Mouse (Mus musculus) B cell, adult 62 days (primary cell): Measurements from ENCODE around the gene Hist1h2bl. TPM values are rescaled to one million over a fixed set of nuclear protein-coding genes. Genes with fewer than 3 reads are reported as not detected.

ENCODE experiments used
- total RNA-seq: library from RNA; stranded (reverse); gene quantifications from 4 replicates; pipeline ENCODE4 v1.2.4, GENCODE M21; 2023

Hist1h2bl gene
- 60.5 to 95.6 TPM (median 91.5 TPM) in 4 replicates for total RNA-seq

DNA sequence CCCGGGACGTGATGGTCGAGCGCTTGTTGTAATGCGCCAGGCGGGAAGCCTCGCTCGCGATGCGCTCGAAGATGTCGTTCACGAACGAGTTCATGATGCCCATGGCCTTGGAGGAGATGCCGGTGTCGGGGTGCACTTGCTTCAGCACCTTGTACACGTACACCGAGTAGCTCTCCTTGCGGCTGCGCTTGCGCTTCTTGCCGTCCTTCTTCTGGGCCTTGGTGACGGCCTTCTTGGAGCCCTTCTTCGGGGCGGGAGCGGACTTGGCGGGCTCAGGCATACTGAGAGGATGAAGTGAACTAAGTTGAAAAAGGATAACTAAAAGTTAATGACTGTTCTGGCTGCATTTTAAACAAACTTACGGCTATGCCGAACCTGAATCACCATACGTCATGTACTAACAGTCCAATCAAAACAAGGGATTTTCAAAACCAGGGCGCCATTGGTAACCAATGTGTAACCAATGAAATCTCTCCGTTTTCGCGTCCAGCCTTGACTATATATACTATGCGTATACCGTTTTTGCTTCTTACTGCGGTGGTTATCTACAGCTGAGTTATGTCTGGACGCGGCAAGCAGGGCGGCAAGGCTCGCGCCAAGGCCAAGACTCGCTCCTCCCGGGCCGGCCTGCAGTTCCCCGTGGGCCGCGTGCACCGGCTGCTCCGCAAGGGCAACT lies at the start of gene Hist1h2bl, which contains the start of gene Hist1h2ai:
Hist1h2bl (minus strand) TSS at position 280 of the 676 bp plus-strand sequence.
Hist1h2ai (plus strand) TSS at position 559 of the 676 bp plus-strand sequence.

DNA sequence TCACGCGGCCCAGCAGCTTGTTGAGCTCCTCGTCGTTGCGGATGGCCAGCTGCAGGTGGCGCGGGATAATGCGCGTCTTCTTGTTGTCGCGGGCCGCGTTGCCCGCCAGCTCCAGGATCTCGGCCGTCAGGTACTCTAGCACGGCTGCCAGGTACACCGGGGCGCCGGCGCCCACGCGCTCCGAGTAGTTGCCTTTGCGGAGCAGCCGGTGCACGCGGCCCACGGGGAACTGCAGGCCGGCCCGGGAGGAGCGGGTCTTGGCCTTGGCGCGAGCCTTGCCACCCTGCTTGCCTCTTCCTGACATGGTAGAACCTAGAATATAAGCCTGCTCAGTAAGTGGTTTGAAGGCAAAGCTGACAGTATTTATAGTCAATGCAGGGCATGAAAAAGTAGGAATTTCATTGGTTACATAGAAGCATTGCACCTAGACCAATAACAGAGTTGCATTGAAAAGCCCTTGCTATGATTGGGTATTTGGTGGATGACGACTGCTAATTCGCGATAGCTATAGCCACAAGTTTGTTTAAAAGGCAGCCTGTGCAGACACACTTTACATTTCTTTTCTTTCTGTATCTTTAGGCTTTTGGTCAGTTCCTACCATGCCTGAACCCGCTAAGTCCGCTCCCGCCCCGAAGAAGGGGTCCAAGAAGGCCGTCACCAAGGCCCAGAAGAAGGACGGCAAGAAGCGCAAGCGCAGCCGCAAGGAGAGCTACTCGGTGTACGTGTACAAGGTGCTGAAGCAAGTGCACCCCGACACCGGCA lies 37.8 kb upstream of the Hist1h2bl start, which contains the start of the genes Hist1h2ak and Hist1h2bn:
Hist1h2ak (minus strand) TSS at position 304 of the 762 bp plus-strand sequence.
Hist1h2bn (plus strand) TSS at position 600 of the 762 bp plus-strand sequence.

DNA sequence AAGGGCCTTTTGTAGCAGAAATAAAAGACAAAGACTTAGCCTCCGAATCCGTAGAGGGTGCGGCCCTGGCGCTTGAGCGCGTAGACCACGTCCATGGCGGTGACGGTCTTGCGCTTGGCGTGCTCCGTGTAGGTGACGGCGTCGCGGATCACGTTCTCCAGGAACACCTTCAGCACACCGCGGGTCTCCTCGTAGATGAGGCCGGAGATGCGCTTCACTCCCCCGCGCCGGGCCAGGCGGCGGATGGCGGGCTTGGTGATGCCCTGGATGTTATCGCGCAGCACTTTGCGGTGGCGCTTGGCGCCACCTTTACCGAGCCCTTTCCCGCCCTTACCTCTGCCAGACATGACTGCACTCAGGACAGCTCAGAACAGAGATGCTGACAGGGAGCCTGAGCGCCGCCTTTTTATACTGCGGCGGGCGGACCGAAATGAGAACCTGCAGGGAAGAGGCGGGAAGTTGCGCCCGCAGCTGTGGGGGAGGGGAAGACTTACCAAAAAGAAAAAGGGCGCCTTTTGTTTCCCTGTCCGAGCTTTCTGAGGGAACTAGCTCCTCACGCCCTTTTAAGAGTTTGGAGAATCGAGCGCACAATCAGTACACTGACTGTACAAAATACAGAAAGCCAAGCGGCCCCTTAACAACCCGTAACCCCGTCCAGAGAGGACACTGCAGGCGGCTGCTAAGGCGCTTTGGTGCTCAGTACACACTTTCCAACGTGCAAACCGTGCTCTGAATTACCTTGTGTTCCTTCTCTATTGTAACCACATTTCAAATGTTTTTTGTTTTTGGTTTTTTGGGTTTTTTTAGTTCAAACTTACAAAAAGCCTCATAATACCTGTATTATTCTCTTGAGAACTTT lies 34.4 kb upstream of the Hist1h2bl start, which contains the start of gene Hist1h4k:
Hist1h4k (minus strand) TSS at position 347 of the 859 bp plus-strand sequence.

DNA sequence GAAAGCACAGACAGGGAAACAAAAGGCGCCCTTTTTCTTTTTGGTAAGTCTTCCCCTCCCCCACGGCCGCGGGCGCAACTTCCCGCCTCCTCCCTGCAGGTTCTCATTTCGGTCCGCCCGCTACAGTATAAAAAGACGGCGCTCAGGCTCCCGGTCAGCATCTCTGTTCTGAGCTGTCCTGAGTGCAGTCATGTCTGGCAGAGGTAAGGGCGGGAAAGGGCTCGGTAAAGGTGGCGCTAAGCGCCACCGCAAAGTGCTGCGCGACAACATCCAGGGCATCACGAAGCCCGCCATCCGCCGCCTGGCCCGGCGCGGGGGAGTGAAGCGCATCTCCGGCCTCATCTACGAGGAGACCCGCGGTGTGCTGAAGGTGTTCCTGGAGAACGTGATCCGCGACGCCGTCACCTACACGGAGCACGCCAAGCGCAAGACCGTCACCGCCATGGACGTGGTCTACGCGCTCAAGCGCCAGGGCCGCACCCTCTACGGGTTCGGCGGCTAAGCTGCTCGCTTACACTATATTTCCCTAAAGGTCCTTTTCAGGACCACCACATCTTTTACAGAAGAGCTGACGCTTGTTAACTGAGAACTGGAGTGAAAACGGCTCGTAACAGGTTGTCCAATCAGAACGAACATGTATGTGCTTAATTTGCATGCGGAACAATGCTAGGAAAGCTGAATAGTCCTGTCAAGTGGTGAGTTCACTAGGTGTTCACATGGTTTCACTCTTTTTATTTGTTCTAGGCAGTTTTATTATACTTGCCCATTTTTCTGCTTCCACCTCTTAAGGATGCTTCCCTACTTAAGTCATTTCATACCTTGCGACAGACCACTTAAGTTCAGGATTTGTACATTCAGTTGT lies 19.2 kb upstream of the Hist1h2bl start, which contains the start of gene Hist1h4j:
Hist1h4j (plus strand) TSS at position 159 of the 862 bp plus-strand sequence.

DNA sequence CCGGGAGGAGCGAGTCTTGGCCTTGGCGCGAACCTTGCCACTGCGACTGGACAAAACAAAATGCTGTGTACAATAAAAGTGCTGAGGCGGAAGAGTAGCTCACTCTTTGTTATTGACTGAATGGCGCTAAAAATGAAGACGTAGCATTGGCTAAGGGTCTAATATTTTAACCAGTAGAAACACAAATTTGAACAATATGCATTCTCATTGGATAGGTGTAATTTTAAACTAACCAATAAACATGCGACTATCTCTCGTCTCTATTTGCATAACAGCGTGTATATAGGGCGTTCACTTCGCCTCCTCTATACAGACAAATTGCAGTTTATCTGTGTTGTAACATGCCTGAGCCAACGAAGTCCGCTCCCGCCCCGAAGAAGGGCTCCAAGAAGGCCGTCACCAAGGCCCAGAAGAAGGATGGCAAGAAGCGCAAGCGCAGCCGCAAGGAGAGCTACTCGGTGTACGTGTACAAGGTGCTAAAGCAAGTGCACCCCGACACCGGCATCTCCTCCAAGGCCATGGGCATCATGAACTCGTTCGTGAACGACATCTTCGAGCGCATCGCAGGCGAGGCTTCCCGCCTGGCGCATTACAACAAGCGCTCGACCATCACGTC lies 5.9 kb upstream of the Hist1h2bl start, which contains the start of gene Hist1h2bm:
Hist1h2bm (plus strand) TSS at position 288 of the 616 bp plus-strand sequence.

DNA sequence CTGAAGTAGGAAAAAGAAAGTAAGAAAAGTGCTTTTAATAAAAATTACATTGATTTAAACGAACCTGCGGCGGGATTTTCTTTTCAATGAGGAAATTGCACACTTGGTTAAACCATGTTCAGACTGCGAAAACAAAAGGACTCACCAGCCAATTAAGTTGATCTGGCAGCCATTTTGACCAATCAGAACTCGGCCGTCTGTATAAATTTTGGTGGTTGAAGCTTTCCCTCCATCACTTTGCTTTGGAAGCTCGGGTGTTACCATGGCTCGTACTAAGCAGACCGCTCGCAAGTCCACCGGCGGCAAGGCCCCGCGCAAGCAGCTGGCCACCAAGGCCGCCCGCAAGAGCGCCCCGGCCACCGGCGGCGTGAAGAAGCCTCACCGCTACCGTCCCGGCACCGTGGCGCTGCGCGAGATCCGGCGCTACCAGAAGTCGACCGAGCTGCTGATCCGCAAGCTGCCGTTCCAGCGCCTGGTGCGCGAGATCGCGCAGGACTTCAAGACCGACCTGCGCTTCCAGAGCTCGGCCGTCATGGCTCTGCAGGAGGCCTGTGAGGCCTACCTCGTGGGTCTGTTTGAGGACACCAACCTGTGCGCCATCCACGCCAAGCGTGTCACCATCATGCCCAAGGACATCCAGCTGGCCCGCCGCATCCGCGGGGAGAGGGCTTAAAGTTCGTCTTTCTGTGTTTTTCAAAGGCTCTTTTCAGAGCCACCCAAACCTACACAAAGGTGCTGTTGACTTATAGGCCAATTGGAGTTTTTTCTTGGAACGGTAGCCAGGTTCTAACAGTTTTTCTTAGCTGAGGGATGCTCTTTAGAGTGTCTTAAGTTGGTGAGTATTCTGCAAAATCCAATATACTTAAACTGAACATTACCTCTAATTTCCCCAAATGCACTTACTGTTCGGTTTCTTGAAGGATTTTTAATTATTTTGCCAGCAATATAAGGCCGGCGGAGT lies 1.7 kb upstream of the Hist1h2bl start, which contains the start of gene Hist1h3h:
Hist1h3h (plus strand) TSS at position 263 of the 961 bp plus-strand sequence.

DNA sequence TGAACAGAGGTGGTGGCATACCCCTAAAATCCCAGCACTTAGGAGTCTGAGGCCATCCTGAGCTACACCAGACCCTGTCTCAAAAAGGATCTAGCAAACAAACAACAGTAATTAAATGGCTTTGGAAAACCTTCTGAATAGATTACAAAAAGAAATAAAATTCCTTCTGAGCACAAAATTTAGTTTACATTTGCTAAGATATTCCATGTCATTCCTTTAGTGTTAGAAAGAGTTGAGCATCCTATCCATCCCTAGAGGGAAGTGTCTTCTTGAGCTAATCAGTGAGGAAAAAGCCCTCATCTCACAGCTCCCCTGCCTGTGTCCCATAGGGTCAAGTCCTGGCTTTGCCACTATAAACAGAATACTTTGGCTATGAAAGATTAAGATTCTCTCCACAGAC lies 18.1 kb downstream of the Hist1h2bl start, which contains the start of gene Olfr1359:
Olfr1359 (plus strand) TSS at position 301 of the 400 bp plus-strand sequence.

DNA sequence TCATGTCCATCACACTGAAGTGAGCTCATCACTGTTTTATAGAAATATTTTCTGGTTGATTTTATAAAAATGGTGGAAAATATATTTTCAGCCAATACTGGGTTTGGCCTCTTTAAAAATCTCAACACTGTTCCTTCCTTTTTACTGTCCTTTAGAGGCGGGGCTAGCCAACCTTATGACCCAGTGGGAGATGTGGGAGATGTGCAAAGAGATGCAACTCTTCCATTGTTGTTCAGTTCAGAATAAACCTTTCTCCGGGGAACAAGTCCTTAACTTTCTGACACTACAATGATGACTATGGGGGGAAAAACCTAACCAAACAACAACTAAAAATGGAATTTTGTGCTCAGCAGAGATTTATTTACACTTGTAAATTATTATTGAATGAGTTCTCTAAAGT lies 38.6 kb downstream of the Hist1h2bl start, which contains the start of gene Olfr1360:
Olfr1360 (minus strand) TSS at position 101 of the 400 bp plus-strand sequence.

Other genes with a start within 250 kb of the Hist1h2bl start
- gene Nkapl, start 247.6 kb downstream of the Hist1h2bl start, total RNA-seq: not detected in 4 replicates
- not detected in 4 replicates for gene Zkscan4, start 237.2 kb downstream of the Hist1h2bl start, total RNA-seq
- gene Gm10065, start 236.7 kb downstream of the Hist1h2bl start, total RNA-seq: not detected in 4 replicates
- 6.7 to 8.4 TPM (median 7.2 TPM) in 4 replicates for gene AK157302, start 220.9 kb downstream of the Hist1h2bl start, total RNA-seq
- gene Gm11273, start 214.7 kb downstream of the Hist1h2bl start, total RNA-seq: 10.4 to 24.0 TPM (median 18.4 TPM) in 4 replicates
- 7.7 to 11.4 TPM (median 10.3 TPM) in 4 replicates for gene Zkscan8, start 185.0 kb downstream of the Hist1h2bl start, total RNA-seq
- not detected in 4 replicates for gene Olfr1366, start 173.3 kb downstream of the Hist1h2bl start, total RNA-seq
- not detected in 4 replicates for gene Olfr1535, start 156.2 kb downstream of the Hist1h2bl start, total RNA-seq
- gene Olfr1364, start 134.4 kb downstream of the Hist1h2bl start, total RNA-seq: not detected in 4 replicates
- not detected in 4 replicates for gene Olfr1362, start 102.1 kb downstream of the Hist1h2bl start, total RNA-seq
- not detected in 4 replicates for gene Olfr11, start 73.6 kb downstream of the Hist1h2bl start, total RNA-seq
- not detected in 4 replicates for gene Olfr1361, start 52.8 kb downstream of the Hist1h2bl start, total RNA-seq
- gene Olfr1360, start 38.7 kb downstream of the Hist1h2bl start, total RNA-seq: not detected in 4 replicates
- gene Olfr1359, start 18.0 kb downstream of the Hist1h2bl start, total RNA-seq: not detected in 4 replicates
- gene Hist1h2ai, start 279 bp upstream of the Hist1h2bl start, total RNA-seq: 86.2 to 128 TPM (median 105 TPM) in 4 replicates
- 124 to 146 TPM (median 132 TPM) in 4 replicates for gene Hist1h3h, start 1.5 kb upstream of the Hist1h2bl start, total RNA-seq
- 7.8 to 14.0 TPM (median 11.2 TPM) in 4 replicates for gene Hist1h2bm, start 5.9 kb upstream of the Hist1h2bl start, total RNA-seq
- 13.5 to 16.8 TPM (median 15.9 TPM) in 4 replicates for gene Hist1h4j, start 18.9 kb upstream of the Hist1h2bl start, total RNA-seq
- 235 to 385 TPM (median 353 TPM) in 4 replicates for gene Hist1h4k, start 34.4 kb upstream of the Hist1h2bl start, total RNA-seq
- gene Hist1h2ak, start 37.7 kb upstream of the Hist1h2bl start, total RNA-seq: 33.5 to 52.3 TPM (median 43.6 TPM) in 4 replicates
- gene Hist1h2bn, start 38.0 kb upstream of the Hist1h2bl start, total RNA-seq: 76.0 to 118 TPM (median 87.0 TPM) in 4 replicates
- gene Hist1h1b, start 64.5 kb upstream of the Hist1h2bl start, total RNA-seq: 55.1 to 70.5 TPM (median 62.8 TPM) in 4 replicates
- 183 to 227 TPM (median 189 TPM) in 4 replicates for gene Hist1h3i, start 67.2 kb upstream of the Hist1h2bl start, total RNA-seq
- gene Hist1h2an, start 71.1 kb upstream of the Hist1h2bl start, total RNA-seq: 30.2 to 44.7 TPM (median 33.5 TPM) in 4 replicates
- gene Hist1h2bp, start 71.3 kb upstream of the Hist1h2bl start, total RNA-seq: 32.1 to 51.1 TPM (median 41.4 TPM) in 4 replicates
- 160 to 195 TPM (median 178 TPM) in 4 replicates for gene Hist1h2bq, start 94.1 kb upstream of the Hist1h2bl start, total RNA-seq
- gene Hist1h2ao, start 94.3 kb upstream of the Hist1h2bl start, total RNA-seq: 204 to 263 TPM (median 252 TPM) in 4 replicates
- 296 to 419 TPM (median 357 TPM) in 4 replicates for gene Hist1h4m, start 95.6 kb upstream of the Hist1h2bl start, total RNA-seq
- gene Hist1h4n, start 116.1 kb upstream of the Hist1h2bl start, total RNA-seq: 56.0 to 117 TPM (median 97.2 TPM) in 4 replicates
- gene Hist1h2ap, start 117.4 kb upstream of the Hist1h2bl start, total RNA-seq: 44.1 to 82.7 TPM (median 54.3 TPM) in 4 replicates
- gene Hist1h2br, start 117.6 kb upstream of the Hist1h2bl start, total RNA-seq: 158 to 191 TPM (median 175 TPM) in 4 replicates
- gene Zfp184, start 229.0 kb upstream of the Hist1h2bl start, total RNA-seq: 3.0 to 4.9 TPM (median 3.4 TPM) in 4 replicates